Mouse (Mus musculus): ENCODE results near the gene H2-Q7.
"Not testable (repeated sequence)": the region's sequence is repeated elsewhere in the genome, so short reads cannot be mapped to it uniquely, and the experiment has no call there.

Gene H2-Q7

DNA sequence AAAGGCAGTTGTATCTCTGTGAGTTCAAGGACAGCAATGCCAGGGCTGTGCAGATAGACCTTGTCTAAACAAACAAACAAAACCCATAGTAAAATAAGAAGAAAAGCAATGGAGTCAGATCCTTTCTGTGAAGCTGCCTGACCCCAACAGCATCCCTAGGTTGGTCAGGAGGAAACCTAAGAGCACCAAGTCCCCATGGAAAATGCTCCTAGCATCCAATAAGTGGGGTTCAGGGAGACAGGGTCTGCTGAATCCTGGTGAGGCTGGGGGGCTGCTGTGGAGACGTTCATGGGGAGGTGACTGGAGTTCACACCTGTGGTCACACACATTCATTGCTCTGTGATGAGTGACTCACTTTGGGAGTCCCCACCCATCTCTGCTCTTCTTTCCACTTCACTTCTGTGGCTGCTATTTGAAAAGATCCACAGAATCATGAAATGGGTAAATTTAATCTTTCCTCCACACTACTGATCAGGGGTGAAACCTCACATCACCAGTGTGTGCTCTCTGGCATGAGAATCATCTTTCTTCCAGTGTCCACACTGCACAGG is 1.5 kb upstream of the H2-Q7 start:
- DNase-seq (ENCODE audit: low spot score): not testable (repeated sequence)

GRCm38 (mm10) chr17:35438395-35438794 is 560 bp upstream of the H2-Q7 start:
- not testable (repeated sequence) for DNase-seq (ENCODE audit: low spot score)

- not testable (repeated sequence) for DNase-seq (ENCODE audit: low spot score)
Observed at GRCm38 (mm10) chr17:35439295-35439747, 366 bp downstream of the H2-Q7 start.

DNA sequence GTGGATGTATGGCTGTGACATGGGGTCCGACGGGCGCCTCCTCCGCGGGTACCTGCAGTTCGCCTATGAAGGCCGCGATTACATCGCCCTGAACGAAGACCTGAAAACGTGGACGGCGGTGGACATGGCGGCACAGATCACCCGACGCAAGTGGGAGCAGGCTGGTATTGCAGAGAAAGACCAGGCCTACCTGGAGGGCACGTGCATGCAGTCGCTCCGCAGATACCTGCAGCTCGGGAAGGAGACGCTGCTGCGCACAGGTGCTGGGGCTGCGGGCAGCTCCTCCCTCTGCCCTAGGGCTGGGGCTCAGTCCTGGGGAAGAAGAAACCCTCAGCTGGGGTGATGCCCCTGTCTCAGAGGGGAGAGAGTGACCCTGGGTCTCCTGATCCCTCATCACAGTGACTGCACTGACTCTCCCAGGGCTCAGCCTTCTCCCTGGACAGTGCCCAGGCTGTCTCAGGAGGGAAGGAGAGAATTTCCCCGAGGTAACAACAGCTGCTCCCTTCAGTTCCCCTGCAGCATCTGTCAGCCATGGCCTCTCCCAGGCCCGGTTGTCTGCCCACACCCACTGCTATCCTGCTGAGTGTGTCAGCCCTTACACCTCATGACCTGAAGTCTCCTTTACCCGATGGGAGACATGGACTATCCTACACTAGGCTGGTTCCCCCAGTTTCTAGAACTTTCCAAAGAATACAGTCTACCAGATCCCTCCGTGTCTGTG is 1.1 kb downstream of the H2-Q7 start:
- DNase-seq (ENCODE audit: low spot score): not testable (repeated sequence)

DNA sequence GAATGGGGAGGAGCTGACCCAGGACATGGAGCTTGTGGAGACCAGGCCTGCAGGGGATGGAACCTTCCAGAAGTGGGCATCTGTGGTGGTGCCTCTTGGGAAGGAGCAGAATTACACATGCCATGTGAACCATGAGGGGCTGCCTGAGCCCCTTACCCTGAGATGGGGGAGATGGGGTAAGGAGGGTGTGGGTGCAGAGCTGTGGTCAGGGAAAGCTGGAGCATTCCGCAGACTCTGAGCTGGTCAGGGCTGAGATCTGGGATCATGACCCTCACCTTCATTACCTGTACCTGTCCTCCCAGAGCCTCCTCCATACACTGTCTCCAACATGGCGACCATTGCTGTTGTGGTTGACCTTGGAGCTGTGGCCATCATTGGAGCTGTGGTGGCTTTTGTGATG is 3.4 kb downstream of the H2-Q7 start:
- DNase-seq (ENCODE audit: low spot score): not testable (repeated sequence)

- not testable (repeated sequence) for DNase-seq (ENCODE audit: low spot score)
Observed at GRCm38 (mm10) chr17:35444510-35444909, 5.6 kb downstream of the H2-Q7 start.

DNA sequence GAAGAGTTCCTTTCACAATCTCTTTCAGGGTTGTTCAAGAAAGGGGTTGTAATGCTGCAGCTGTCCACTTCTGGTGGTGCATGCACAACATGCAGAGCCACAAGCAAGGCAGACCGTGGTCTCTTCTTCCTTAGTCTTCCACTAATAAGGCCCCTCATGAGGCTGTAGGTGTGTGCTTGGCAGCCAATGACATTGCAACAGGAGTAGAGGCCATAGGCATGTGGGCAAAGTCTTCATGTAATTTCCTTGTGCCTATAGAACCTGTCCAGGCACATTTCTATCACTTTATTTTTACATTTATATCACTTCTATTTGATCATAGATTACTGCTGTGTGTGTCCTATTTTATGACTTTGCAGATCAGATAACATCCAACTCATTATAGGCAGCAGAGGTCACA is 19.3 kb downstream of the H2-Q7 start:
- not testable (repeated sequence) for DNase-seq (ENCODE audit: low spot score)

GRCm38 (mm10) chr17:35460513-35461341 is 21.8 kb downstream of the H2-Q7 start:
- not testable (repeated sequence) for DNase-seq (ENCODE audit: low spot score)

- not testable (repeated sequence) for DNase-seq (ENCODE audit: low spot score)
Observed at GRCm38 (mm10) chr17:35465651-35466050, 26.7 kb downstream of the H2-Q7 start.

DNA sequence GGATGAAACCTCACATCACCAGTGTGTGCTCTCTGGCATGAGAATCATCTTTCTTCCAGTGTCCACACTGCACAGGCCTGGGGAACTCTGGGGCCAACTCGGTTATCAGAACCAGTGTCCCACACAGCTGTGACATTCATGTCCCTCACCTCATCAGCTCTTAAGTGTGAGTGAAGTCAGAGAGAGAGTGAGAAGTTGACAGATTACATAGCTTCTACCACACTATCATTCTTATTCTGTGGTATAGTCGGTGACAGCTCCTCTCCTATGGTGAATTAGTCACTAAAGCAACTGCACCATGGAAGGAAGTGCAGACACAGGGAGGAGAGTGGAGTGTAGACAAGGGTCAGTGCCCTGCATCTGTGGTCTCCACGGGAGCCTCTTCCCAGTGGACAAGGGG is 30.0 kb downstream of the H2-Q7 start:
- not testable (repeated sequence) for DNase-seq (ENCODE audit: low spot score)

DNA sequence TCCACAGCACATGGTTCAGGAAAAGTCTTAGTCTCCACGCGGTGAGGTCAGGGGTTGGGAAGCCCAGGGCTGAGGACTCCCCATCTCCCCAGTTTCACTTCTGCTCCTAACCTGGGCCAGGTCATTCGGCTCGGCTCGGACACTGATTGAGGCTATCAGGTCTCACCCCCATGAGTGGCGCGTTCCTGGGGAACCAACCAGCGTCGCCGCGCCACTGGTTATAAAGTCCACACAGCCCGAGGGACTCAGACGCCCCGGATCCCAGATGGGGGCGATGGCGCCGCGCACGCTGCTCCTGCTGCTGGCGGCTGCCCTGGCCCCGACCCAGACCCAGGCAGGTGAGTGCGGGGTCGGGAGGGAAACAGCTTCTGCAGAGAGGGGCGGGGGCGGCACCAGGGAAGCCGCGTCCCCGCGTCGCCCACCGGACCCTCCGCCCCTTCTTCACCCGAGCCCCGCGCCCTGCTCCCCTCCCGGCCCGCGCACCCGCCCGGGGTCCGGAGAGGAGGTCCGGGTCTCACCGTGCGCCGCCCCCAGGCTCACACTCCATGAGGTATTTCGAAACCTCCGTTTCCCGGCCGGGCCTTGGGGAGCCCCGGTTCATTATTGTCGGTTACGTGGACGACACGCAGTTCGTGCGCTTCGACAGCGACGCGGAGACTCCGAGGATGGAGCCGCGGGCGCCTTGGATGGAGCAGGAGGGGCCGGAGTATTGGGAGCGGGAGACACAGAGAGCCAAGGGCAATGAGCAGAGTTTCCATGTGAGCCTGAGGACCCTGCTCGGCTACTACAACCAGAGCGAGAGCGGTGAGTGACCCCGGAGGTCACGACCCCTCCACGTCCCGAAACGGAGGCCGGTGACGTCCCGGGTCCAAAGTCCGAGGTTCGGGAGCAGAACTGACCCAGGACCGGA is 31.1 kb downstream of the H2-Q7 start, which contains the start of gene H2-Q10:
H2-Q10 (plus strand) TSS at position 248 of the 910 bp plus-strand sequence.
- DNase-seq (ENCODE audit: low spot score): no peak

DNA sequence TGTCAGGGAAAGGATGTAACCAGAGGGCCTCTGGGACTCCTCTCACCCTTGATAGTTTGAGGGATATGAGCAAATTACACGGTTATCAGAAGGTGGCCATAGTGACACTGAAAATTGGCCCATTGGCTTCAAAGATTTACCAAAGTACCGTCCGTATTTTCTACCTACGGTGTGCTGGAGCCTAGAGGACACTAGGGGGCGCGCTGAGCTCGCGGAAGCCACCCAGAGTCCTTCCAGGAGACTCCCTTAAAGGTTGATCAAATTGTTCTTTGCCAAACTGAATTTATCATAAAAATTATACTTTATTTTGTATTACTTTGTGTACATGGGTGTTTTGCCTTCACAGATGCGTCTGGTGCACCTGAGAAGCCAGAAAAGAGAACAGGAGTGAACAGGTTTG is 45.1 kb downstream of the H2-Q7 start:
- peak; percentile 65 for DNase-seq (ENCODE audit: low spot score)

DNA sequence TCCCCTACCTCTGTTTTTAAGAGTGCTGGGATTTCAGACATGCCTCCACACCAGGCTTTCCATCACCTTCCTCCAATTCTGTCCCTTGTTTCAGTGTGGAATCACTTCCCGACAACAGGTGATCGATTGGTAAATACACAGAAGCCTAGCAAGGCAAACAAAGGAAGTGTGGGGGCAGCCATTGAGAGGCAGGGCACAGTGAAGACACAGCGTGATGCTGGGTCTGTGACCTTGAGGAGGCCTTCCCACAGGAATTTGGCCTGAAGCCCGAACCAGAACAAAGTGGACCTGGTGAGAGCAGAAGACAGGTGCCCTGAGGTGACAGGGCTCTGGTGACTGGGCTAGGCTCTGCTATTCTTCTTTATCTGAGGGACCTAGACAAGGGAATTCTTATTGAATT is 46.7 kb downstream of the H2-Q7 start:
- no peak for DNase-seq (ENCODE audit: low spot score)

GRCm38 (mm10) chr17:35486726-35487125 is 47.8 kb downstream of the H2-Q7 start:
- DNase-seq (ENCODE audit: low spot score): no peak

DNA sequence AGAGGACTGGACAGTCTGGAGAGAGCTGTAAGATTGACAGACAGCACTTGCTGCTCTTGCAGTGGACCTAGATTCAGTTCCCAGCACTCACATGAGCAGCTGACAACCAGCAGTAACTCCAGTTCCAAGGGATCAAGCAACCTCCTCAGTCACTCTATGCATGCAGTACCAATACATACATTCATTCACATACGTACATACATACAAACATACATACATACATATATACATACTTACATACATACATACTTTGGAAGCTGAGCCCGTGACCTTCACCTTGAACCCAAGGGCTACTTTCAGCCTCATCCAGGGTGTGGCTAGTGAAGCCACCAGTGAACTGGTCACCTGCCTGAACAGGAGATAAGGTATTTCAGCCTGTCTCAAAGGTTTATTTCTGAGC is 49.1 kb downstream of the H2-Q7 start:
- no peak for DNase-seq (ENCODE audit: low spot score)

DNA sequence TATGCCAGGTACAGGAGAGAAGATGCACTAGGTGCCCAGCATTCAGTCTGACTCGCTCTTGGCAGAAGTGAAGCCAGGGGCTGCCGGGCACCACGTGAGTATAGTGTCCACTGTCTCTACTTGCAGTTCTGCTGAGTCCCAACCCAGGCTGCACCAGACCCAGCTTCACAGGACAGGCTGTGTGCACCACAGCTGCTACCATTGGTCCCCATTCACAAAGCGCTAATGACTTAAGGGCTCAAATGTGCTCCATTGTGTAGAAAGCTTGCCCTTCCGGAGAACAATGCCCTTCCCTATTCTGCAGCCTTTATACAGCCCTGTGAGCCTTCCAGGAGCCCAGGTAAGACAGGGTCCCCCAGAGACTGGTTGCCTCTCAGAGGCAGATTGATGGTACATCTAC is 51.4 kb downstream of the H2-Q7 start:
- DNase-seq (ENCODE audit: low spot score): no peak
